11 mouse cellular contexts compared by ENCODE assay signal in genomic region chr16:31046217-31046659, GRCm38 (mm10). TPM values are rescaled to one million over a fixed set of nuclear protein-coding genes. Genes with fewer than 3 reads are reported as not detected.
DNase-seq lines count a peak whose midpoint lies in the region; ATAC-seq and TF ChIP-seq lines count a peak whose summit lies in the region.
"Had no signal": no experiment of that assay in that cellular context is flagged by ENCODE, and none has a peak within 500 bp of the region (broad histone marks: within the 10 kb centered on the region; RNA-seq: fewer than 3 reads in every experiment).

No protein-coding gene starts in this region.

- TF ChIP-seq POLR2A in heart, adult 2 months (IDR thresholded peaks at IDR 0.05; ENCODE audit: insufficient read depth, low read depth, low read length): no peak

- no peak for DNase-seq in heart, adult 2 months
- DNase-seq in heart, adult 9 months (ENCODE audit: low spot score in 2 of 2): no peak
- DNase-seq in cerebellum, postnatal 25 days: peak; percentile 57 to 63
- peak; percentile 42 to 64 for DNase-seq in lung, postnatal 4 days
- no peak for DNase-seq in urinary bladder, postnatal 10 days (ENCODE audit: low spot score)
- no peak for DNase-seq in urinary bladder, postnatal 4 days (ENCODE audit: low spot score in 2 of 2)

- no peaks in the 10 kb centered on the region for H3K9me3 ChIP-seq in megakaryocyte, embryonic 14.5 days
- H3K9me3 ChIP-seq: forebrain, embryonic 15.5 days; G1E; neural tube, embryonic 12.5 days had no signal

- WGBS in heart, adult 2 months: 50% methylated on average over 14 of the region's 14 CpGs

- no peaks in the 10 kb centered on the region for H3K36me3 ChIP-seq in heart, adult 2 months (ENCODE audit: control insufficient read depth, insufficient read depth, low read length)
- H3K36me3 ChIP-seq in megakaryocyte, embryonic 14.5 days (replicated peaks; ENCODE audit: low read length): peaks cover 36% of the 10 kb centered on the region
- H3K36me3 ChIP-seq: forebrain, embryonic 15.5 days; neural tube, embryonic 12.5 days had no signal

- intact Hi-C loops in heart, adult 2 months (cut with DNase I): no loop called here

- no peaks in the 10 kb centered on the region for H3K27me3 ChIP-seq in heart, adult 2 months (ENCODE audit: control insufficient read depth, insufficient read depth, low read length)
- H3K27me3 ChIP-seq in megakaryocyte, embryonic 14.5 days (replicated peaks): peaks cover 2% of the 10 kb centered on the region
- H3K27me3 ChIP-seq: forebrain, embryonic 15.5 days; neural tube, embryonic 12.5 days had no signal

- peaks cover 2% of the 10 kb centered on the region for H3K4me1 ChIP-seq in heart, adult 2 months (ENCODE audit: control insufficient read depth, insufficient read depth, low read length)
- peaks cover 43% of the 10 kb centered on the region for H3K4me1 ChIP-seq in megakaryocyte, embryonic 14.5 days
- H3K4me1 ChIP-seq: neural tube, embryonic 12.5 days had no signal

- no peaks in the 10 kb centered on the region for H3K79me2 ChIP-seq in heart, adult 2 months (replicated peaks; ENCODE audit: control insufficient read depth, insufficient read depth, low read length)

- no peak for ATAC-seq in megakaryocyte, adult 5-6 weeks (ENCODE audit: poor library complexity, severe bottlenecking)
- ATAC-seq: forebrain, embryonic 15.5 days had no signal

- no peak overlapping the region for H3K4me3 ChIP-seq in heart, adult 2 months
- H3K4me3 ChIP-seq in megakaryocyte, embryonic 14.5 days (replicated peaks): peak overlapping the region; percentile 46
- H3K4me3 ChIP-seq: forebrain, embryonic 15.5 days; neural tube, embryonic 12.5 days had no signal

- peak overlapping the region; percentile 27; the same call in 1 of the 2 replicates for H3K9ac ChIP-seq in heart, adult 2 months (ENCODE audit: low read depth, low read length)
- H3K9ac ChIP-seq: forebrain, embryonic 15.5 days; neural tube, embryonic 12.5 days had no signal

- no peak for TF ChIP-seq EP300 in heart, adult 2 months (IDR thresholded peaks at IDR 0.05; ENCODE audit: insufficient read depth, low read depth, low read length)

- TF ChIP-seq CTCF in heart, adult 2 months (IDR thresholded peaks at IDR 0.05): no peak

- H3K27ac ChIP-seq in heart, adult 2 months: 0 out of 2 replicates have a peak overlapping the region, but pooled peaks have one; percentile 15
- H3K27ac ChIP-seq: forebrain, embryonic 15.5 days; neural tube, embryonic 12.5 days had no signal

RNA-seq across cellular contexts. Expression of gene Xxylt1, which starts 35.0 kb away (rescaled TPM):
- 10 to 100 TPM; 10.5 to 11.5 TPM for total RNA-seq in heart, adult 2 months (2021)
- polyA plus RNA-seq in heart, adult 2 months (2012; rRNA removed): 13.5 and 21.5 TPM in 2 replicates
- polyA plus RNA-seq in megakaryocyte, embryonic 14.5 days (2012; ENCODE audit: insufficient read depth, low replicate concordance): 0.94 and 2.2 TPM in 2 replicates
- 8.1 and 9.8 TPM in 2 replicates for total RNA-seq in megakaryocyte, adult 5-6 weeks (2015)
- total RNA-seq in megakaryocyte, adult 5-6 weeks (2017): 4.6 and 5.1 TPM in 2 replicates

Comparison
In these comparisons a context has a peak if more than half of its experiments do, and no peak if none do; other contexts are left out.
1. DNase-seq: peak in cerebellum, postnatal 25 days (2 of 2) and lung, postnatal 4 days (2 of 2); none in heart, adult 2 months (0 of 2), heart, adult 9 months (0 of 2), urinary bladder, postnatal 10 days (single experiment) and urinary bladder, postnatal 4 days (0 of 2).